Mouse (Mus musculus) G1E (cell line): ENCODE results near the gene Bex3.

Source experiments
- CTCF ChIP-seq: IDR thresholded peaks from 2 replicates; pipeline ENCODE4 v1.5.1; 2012; ENCODE audit warnings: low read depth, low read length, inconsistent platforms, mixed read lengths
- GATA1 ChIP-seq: IDR thresholded peaks from 2 replicates; pipeline ENCODE4 v1.6.1; 2012; ENCODE audit warnings: borderline replicate concordance, low read length, inconsistent platforms, mixed read lengths
- GATA2 ChIP-seq: IDR thresholded peaks from 2 replicates; pipeline ENCODE4 v1.6.1; 2012; ENCODE audit warnings: low read depth, low read length, inconsistent platforms, borderline replicate concordance

GRCm38 (mm10) chrX:136278401-136278800, 8.3 kb downstream of the Bex3 start:
- no peak for TF ChIP-seq CTCF
- no peak for TF ChIP-seq GATA1
- no peak for TF ChIP-seq GATA2
